Mouse (Mus musculus) liver, adult 2 months (tissue): ENCODE measurements around the gene Vill.

Source experiments
- CTCF ChIP-seq: fragments of 200-500 bp; IDR thresholded peaks from 2 replicates; pipeline ENCODE4 v1.5.1; 2011; ENCODE audit warnings: low read depth, low read length, control low read depth
- POLR2A ChIP-seq: fragments of 200-500 bp; IDR thresholded peaks from 2 replicates; pipeline ENCODE4 v1.6.1; 2011; ENCODE audit warnings: low read length, control low read depth; ENCODE audit not compliant: insufficient read depth; ENCODE audit errors: extremely low read depth

DNA sequence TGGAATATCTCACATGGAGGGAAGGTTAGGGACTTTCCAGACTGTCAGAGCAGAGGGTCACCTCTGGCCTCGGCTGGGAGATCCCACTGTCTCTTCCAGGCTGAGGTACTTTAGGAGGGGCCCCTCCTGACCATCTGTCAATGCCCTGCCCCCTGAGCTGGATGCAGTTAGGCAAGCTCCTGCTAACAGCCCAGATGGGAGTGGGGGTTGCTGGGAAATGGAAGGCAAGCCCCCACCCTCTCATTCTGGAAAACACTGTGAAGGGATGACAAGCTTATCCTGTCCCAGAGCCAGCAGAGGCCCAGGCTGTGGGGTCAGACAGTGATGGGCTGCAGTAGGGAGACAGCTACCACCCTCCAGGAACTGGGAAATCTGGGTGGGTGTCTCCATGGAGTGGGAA is 33.9 kb downstream of the Vill start:
- TF ChIP-seq CTCF = no peak
- TF ChIP-seq POLR2A = no peak
